Mouse (Mus musculus): ENCODE results near the gene Lmo2. TPM values are rescaled to one million over a fixed set of nuclear protein-coding genes. Genes with fewer than 3 reads are reported as not detected.

Gene Lmo2
- polyA plus RNA-seq, 2 experiments: 143 to 152 TPM

GRCm38 (mm10) chr2:103958634-103959033, 848 bp downstream of the Lmo2 start:
- peak overlapping the region; percentile 99 for H3K9ac ChIP-seq (replicated peaks)
- DNase-seq (ENCODE audit: low read depth in 3 of 3, low spot score in 3 of 3) (no peak), ATAC-seq (ENCODE audit: insufficient read depth) (no peak)
- peaks cover 40% of the 10 kb centered on the region for H3K36me3 ChIP-seq (replicated peaks; ENCODE audit: control insufficient read depth, insufficient read depth, low read depth)
- peak overlapping the region; percentile 100 for H3K27ac ChIP-seq
- no peaks in the 10 kb centered on the region for H3K9me3 ChIP-seq (ENCODE audit: control insufficient read depth, low read length)
- TF ChIP-seq CTCF (IDR thresholded peaks at IDR 0.05; ENCODE audit: low read depth): no peak
- no peak for TF ChIP-seq EP300 (IDR thresholded peaks at IDR 0.05; ENCODE audit: low read depth)
- peak overlapping the region; percentile 99 for H3K4me2 ChIP-seq (ENCODE audit: low read depth)
- H3K27me3 ChIP-seq (ENCODE audit: control insufficient read depth, insufficient read depth, low read length): no peaks in the 10 kb centered on the region
- peaks cover 54% of the 10 kb centered on the region in 2 experiments for H3K4me1 ChIP-seq (replicated peaks; ENCODE audit: control insufficient read depth in 2 of 2, insufficient read depth in 2 of 2, low read length in 1 of 2)
- WGBS (ENCODE audit: insufficient replicate concordance): 18% methylated on average over 3 of the region's 3 CpGs
- peak overlapping the region; percentile 69 to 90 for H3K4me3 ChIP-seq (ENCODE audit: insufficient read depth in 1 of 2, low read depth in 2 of 2, low read length in 2 of 2)

GRCm38 (mm10) chr2:103959066-103959465, 1.3 kb downstream of the Lmo2 start:
- ATAC-seq (ENCODE audit: insufficient read depth) (peak; percentile 9; the same call in 1 of the 2 replicates), DNase-seq (ENCODE audit: low read depth in 3 of 3, low spot score in 3 of 3) (no peak)
- H3K9ac ChIP-seq (replicated peaks): peak overlapping the region; percentile 99
- no peaks in the 10 kb centered on the region for H3K27me3 ChIP-seq (ENCODE audit: control insufficient read depth, insufficient read depth, low read length)
- H3K9me3 ChIP-seq (ENCODE audit: control insufficient read depth, low read length): no peaks in the 10 kb centered on the region
- H3K27ac ChIP-seq: peak overlapping the region; percentile 100
- peaks cover 40% of the 10 kb centered on the region for H3K36me3 ChIP-seq (replicated peaks; ENCODE audit: control insufficient read depth, insufficient read depth, low read depth)
- WGBS (ENCODE audit: insufficient replicate concordance): 29% methylated on average over 5 of the region's 5 CpGs
- peak overlapping the region; percentile 69 to 90 for H3K4me3 ChIP-seq (ENCODE audit: insufficient read depth in 1 of 2, low read depth in 2 of 2, low read length in 2 of 2)
- TF ChIP-seq CTCF (IDR thresholded peaks at IDR 0.05; ENCODE audit: low read depth) (no peak), EP300 (IDR thresholded peaks at IDR 0.05; ENCODE audit: low read depth) (no peak)
- H3K4me1 ChIP-seq (replicated peaks; ENCODE audit: control insufficient read depth in 2 of 2, insufficient read depth in 2 of 2, low read length in 1 of 2): peaks cover 54% of the 10 kb centered on the region in 2 experiments
- peak overlapping the region; percentile 99 for H3K4me2 ChIP-seq (ENCODE audit: low read depth)

GRCm38 (mm10) chr2:103959574-103959973, 1.8 kb downstream of the Lmo2 start:
- Histone ChIP-seq H3K9me3 (ENCODE audit: control insufficient read depth, low read length) (no peaks in the 10 kb centered on the region), H3K27me3 (ENCODE audit: control insufficient read depth, insufficient read depth, low read length) (no peaks in the 10 kb centered on the region), H3K4me3 (ENCODE audit: insufficient read depth in 1 of 2, low read depth in 2 of 2, low read length in 2 of 2) (peak overlapping the region; percentile 69 to 90), H3K9ac (replicated peaks) (peak overlapping the region; percentile 99), H3K27ac (peak overlapping the region; percentile 100), H3K4me1 (replicated peaks; ENCODE audit: control insufficient read depth in 2 of 2, insufficient read depth in 2 of 2, low read length in 1 of 2) (peaks cover 58 to 59% of the 10 kb centered on the region in 2 experiments), H3K36me3 (replicated peaks; ENCODE audit: control insufficient read depth, insufficient read depth, low read depth) (peaks cover 44% of the 10 kb centered on the region), H3K4me2 (ENCODE audit: low read depth) (peak overlapping the region; percentile 99)
- DNase-seq (ENCODE audit: low read depth in 3 of 3, low spot score in 3 of 3) (no peak), ATAC-seq (ENCODE audit: insufficient read depth) (peak; percentile 50)
- WGBS (ENCODE audit: insufficient replicate concordance): 33% methylated on average over 6 of the region's 6 CpGs
- TF ChIP-seq EP300 (IDR thresholded peaks at IDR 0.05; ENCODE audit: low read depth) (no peak), CTCF (IDR thresholded peaks at IDR 0.05; ENCODE audit: low read depth) (0 out of 2 replicates have a peak, but pooled peaks have one; percentile 31)

GRCm38 (mm10) chr2:103962349-103962748, 4.6 kb downstream of the Lmo2 start:
- ATAC-seq (ENCODE audit: insufficient read depth) (no peak), DNase-seq (ENCODE audit: low read depth in 3 of 3, low spot score in 3 of 3) (no peak)
- H3K9ac ChIP-seq (replicated peaks): peak overlapping the region; percentile 99
- H3K27ac ChIP-seq: peak overlapping the region; percentile 100
- H3K27me3 ChIP-seq (ENCODE audit: control insufficient read depth, insufficient read depth, low read length): no peaks in the 10 kb centered on the region
- 32% methylated on average over 4 of the region's 4 CpGs for WGBS (ENCODE audit: insufficient replicate concordance)
- peaks cover 58 to 59% of the 10 kb centered on the region in 2 experiments for H3K4me1 ChIP-seq (replicated peaks; ENCODE audit: control insufficient read depth in 2 of 2, insufficient read depth in 2 of 2, low read length in 1 of 2)
- H3K9me3 ChIP-seq (ENCODE audit: control insufficient read depth, low read length): no peaks in the 10 kb centered on the region
- H3K4me2 ChIP-seq (ENCODE audit: low read depth): peak overlapping the region; percentile 99
- peak overlapping the region; percentile 34 to 69 for H3K4me3 ChIP-seq (ENCODE audit: insufficient read depth in 1 of 2, low read depth in 2 of 2, low read length in 2 of 2)
- TF ChIP-seq EP300 (IDR thresholded peaks at IDR 0.05; ENCODE audit: low read depth) (no peak), CTCF (IDR thresholded peaks at IDR 0.05; ENCODE audit: low read depth) (no peak)
- H3K36me3 ChIP-seq (replicated peaks; ENCODE audit: control insufficient read depth, insufficient read depth, low read depth): peaks cover 71% of the 10 kb centered on the region

- H3K27me3 ChIP-seq (ENCODE audit: control insufficient read depth, insufficient read depth, low read length): no peaks in the 10 kb centered on the region
- 70% methylated on average over 3 of the region's 3 CpGs for WGBS (ENCODE audit: insufficient replicate concordance)
- H3K4me2 ChIP-seq (ENCODE audit: low read depth): peak overlapping the region; percentile 61
- H3K9ac ChIP-seq (replicated peaks): peak overlapping the region; percentile 43
- peaks cover 58 to 60% of the 10 kb centered on the region in 2 experiments for H3K4me1 ChIP-seq (replicated peaks; ENCODE audit: control insufficient read depth in 2 of 2, insufficient read depth in 2 of 2, low read length in 1 of 2)
- no peaks in the 10 kb centered on the region for H3K9me3 ChIP-seq (ENCODE audit: control insufficient read depth, low read length)
- H3K36me3 ChIP-seq (replicated peaks; ENCODE audit: control insufficient read depth, insufficient read depth, low read depth): peaks cover 68% of the 10 kb centered on the region
- ATAC-seq (ENCODE audit: insufficient read depth) (no peak), DNase-seq (ENCODE audit: low read depth in 3 of 3, low spot score in 3 of 3) (no peak)
- H3K27ac ChIP-seq: peak overlapping the region; percentile 70
- no peak for TF ChIP-seq CTCF (IDR thresholded peaks at IDR 0.05; ENCODE audit: low read depth)
- no peak for TF ChIP-seq EP300 (IDR thresholded peaks at IDR 0.05; ENCODE audit: low read depth)
- H3K4me3 ChIP-seq (ENCODE audit: insufficient read depth in 1 of 2, low read depth in 2 of 2, low read length in 2 of 2): peak overlapping the region in 1 of 2 experiments; percentile 2; a peak in 1 of 4 replicates
Measured at GRCm38 (mm10) chr2:103965391-103965790, 7.6 kb downstream of the Lmo2 start.

Data from liver, embryonic 14.5 days (tissue).